Comparison of ENCODE assay signal across 8 mouse cellular contexts in the genomic region with DNA sequence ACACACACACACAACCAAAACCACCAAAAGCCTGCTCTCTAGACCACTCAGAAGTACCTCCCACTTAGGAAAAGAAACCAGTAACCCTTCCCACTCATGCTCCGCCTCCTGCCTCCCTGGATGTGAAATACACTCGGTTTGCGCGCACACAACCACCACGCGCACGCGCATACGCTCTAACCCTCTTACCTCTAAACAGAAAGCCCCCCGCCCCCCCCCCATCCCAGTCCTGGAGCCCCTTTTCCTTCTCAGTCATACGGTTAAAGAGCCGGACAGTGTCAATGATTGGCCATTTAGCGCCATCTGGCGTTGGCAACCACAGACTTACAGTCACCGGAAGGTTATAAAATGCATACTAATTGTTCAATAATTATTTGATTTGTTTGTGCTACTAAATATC. TPM values are rescaled to one million over a fixed set of nuclear protein-coding genes. Genes with fewer than 3 reads are reported as not detected.
DNase-seq lines count a peak whose midpoint lies in the region; ATAC-seq and TF ChIP-seq lines count a peak whose summit lies in the region.

No protein-coding gene starts in this region.

- peaks cover 6% of the 10 kb centered on the region for H3K27me3 ChIP-seq in embryonic facial prominence, embryonic 15.5 days
- peaks cover 13% of the 10 kb centered on the region for H3K27me3 ChIP-seq in hindbrain, embryonic 15.5 days
- H3K27me3 ChIP-seq in liver, embryonic 14.5 days (ENCODE audit: control insufficient read depth, insufficient read depth, low read length) = peaks cover 13% of the 10 kb centered on the region

- intact Hi-C loops in left cerebral cortex, postnatal 25 days (cut with DNase I) = loop anchor here (2.0 to 5.0 kb wide), 2 partner anchors 16 to 56 kb away; no protein-coding TSS in a partner anchor

- peak; percentile 32 to 51 for DNase-seq in left cerebral cortex, postnatal 25 days (ENCODE audit: low spot score in 2 of 2)
- no peak for DNase-seq in left cerebral cortex, adult 8-10 months (ENCODE audit: low spot score in 2 of 2)
- DNase-seq in R1 (ENCODE audit: low read depth, low spot score) = peak; percentile 89
- peak in 1 of 3 experiments; percentile 47 for DNase-seq in liver, embryonic 14.5 days (ENCODE audit: low read depth in 3 of 3, low spot score in 3 of 3)
- DNase-seq in neural tube, embryonic 10.5 days (ENCODE audit: extremely low spot score, low spot score) = peak; percentile 80
- no peak for DNase-seq in layer of hippocampus, adult 9-11 months

- H3K4me3 ChIP-seq in embryonic facial prominence, embryonic 15.5 days (replicated peaks) = peak overlapping the region; percentile 70
- H3K4me3 ChIP-seq in hindbrain, embryonic 15.5 days = peak overlapping the region; percentile 44
- peak overlapping the region; percentile 55 to 60 for H3K4me3 ChIP-seq in liver, embryonic 14.5 days (ENCODE audit: insufficient read depth in 1 of 2, low read depth in 2 of 2, low read length in 2 of 2)

- H3K4me1 ChIP-seq in embryonic facial prominence, embryonic 15.5 days = peaks cover 47% of the 10 kb centered on the region
- peaks cover 32% of the 10 kb centered on the region for H3K4me1 ChIP-seq in hindbrain, embryonic 15.5 days (replicated peaks)
- peaks cover 16 to 22% of the 10 kb centered on the region in 2 experiments for H3K4me1 ChIP-seq in liver, embryonic 14.5 days (replicated peaks; ENCODE audit: control insufficient read depth in 2 of 2, insufficient read depth in 2 of 2, low read length in 1 of 2)

- H3K9ac ChIP-seq in embryonic facial prominence, embryonic 15.5 days = no peak overlapping the region
- no peak overlapping the region for H3K9ac ChIP-seq in hindbrain, embryonic 15.5 days
- H3K9ac ChIP-seq in liver, embryonic 14.5 days (replicated peaks) = no peak overlapping the region

- whole genome bisulfite sequencing in embryonic facial prominence, embryonic 15.5 days = 1% methylated on average over 15 of the region's 15 CpGs
- WGBS in hindbrain, embryonic 15.5 days = 2% methylated on average over 15 of the region's 15 CpGs
- 1% methylated on average over 15 of the region's 15 CpGs for WGBS in liver, embryonic 14.5 days (ENCODE audit: insufficient replicate concordance)

- no peak for TF ChIP-seq EP300 in liver, embryonic 14.5 days (IDR thresholded peaks at IDR 0.05; ENCODE audit: low read depth)

- peak; percentile 75 for TF ChIP-seq CTCF in liver, embryonic 14.5 days (IDR thresholded peaks at IDR 0.05; ENCODE audit: low read depth)

- no peaks in the 10 kb centered on the region for H3K9me3 ChIP-seq in embryonic facial prominence, embryonic 15.5 days (replicated peaks)
- H3K9me3 ChIP-seq in hindbrain, embryonic 15.5 days = no peaks in the 10 kb centered on the region
- H3K9me3 ChIP-seq in liver, embryonic 14.5 days (ENCODE audit: control insufficient read depth, low read length) = no peaks in the 10 kb centered on the region

- H3K36me3 ChIP-seq in embryonic facial prominence, embryonic 15.5 days = no peaks in the 10 kb centered on the region
- no peaks in the 10 kb centered on the region for H3K36me3 ChIP-seq in hindbrain, embryonic 15.5 days
- H3K36me3 ChIP-seq in liver, embryonic 14.5 days (replicated peaks; ENCODE audit: control insufficient read depth, insufficient read depth, low read depth) = no peaks in the 10 kb centered on the region

- H3K4me2 ChIP-seq in embryonic facial prominence, embryonic 15.5 days (replicated peaks) = peak overlapping the region; percentile 82
- H3K4me2 ChIP-seq in hindbrain, embryonic 15.5 days = peak overlapping the region; percentile 83
- peak overlapping the region; percentile 77 for H3K4me2 ChIP-seq in liver, embryonic 14.5 days (ENCODE audit: low read depth)

- ATAC-seq in embryonic facial prominence, embryonic 15.5 days (ENCODE audit: insufficient number of reproducible peaks, low FRiP score, low TSS enrichment, low read depth) = no peak
- ATAC-seq in hindbrain, embryonic 15.5 days (ENCODE audit: low FRiP score, low read depth) = no peak
- ATAC-seq in liver, embryonic 14.5 days (ENCODE audit: insufficient read depth) = 0 out of 2 replicates have a peak, but pooled peaks have one; percentile 34

- H3K27ac ChIP-seq in embryonic facial prominence, embryonic 15.5 days (replicated peaks) = peak overlapping the region; percentile 98
- H3K27ac ChIP-seq in hindbrain, embryonic 15.5 days (replicated peaks) = 0 out of 2 replicates have a peak overlapping the region, but pooled peaks have one; percentile 0
- H3K27ac ChIP-seq in liver, embryonic 14.5 days = no peak overlapping the region

RNA-seq across cellular contexts. Expression of gene Cd248, which starts 5.2 kb away (rescaled TPM):
- 1 to 10 TPM; 4.6 to 5.4 TPM for total RNA-seq in left cerebral cortex, postnatal 25 days (2021)
- total RNA-seq in left cerebral cortex, adult 8-10 months (2022) = 1 to 10 TPM; 5.3 to 6.6 (median 6.1) TPM
- polyA plus RNA-seq in embryonic facial prominence, embryonic 15.5 days (2015; fragmentation: Nextera tagmentation; extraction: Ambion mirVana) = 131 and 158 TPM in 2 replicates
- polyA plus RNA-seq in hindbrain, embryonic 15.5 days (2015; fragmentation: Nextera tagmentation; extraction: Ambion mirVana) = 19.8 and 22.0 TPM in 2 replicates
- 1.7 and 2.0 TPM in 2 replicates for polyA plus RNA-seq in liver, embryonic 14.5 days (2012; rRNA removed)
- polyA plus RNA-seq in liver, embryonic 14.5 days (2014; fragmentation: Nextera tagmentation; extraction: Ambion mirVana) = 2.8 and 3.4 TPM in 2 replicates

RNA-seq across cellular contexts. Expression of gene Tmem151a, which starts 12.3 kb away (rescaled TPM):
- 100 to 1,000 TPM; 163 to 164 TPM for total RNA-seq in left cerebral cortex, postnatal 25 days (2021)
- total RNA-seq in left cerebral cortex, adult 8-10 months (2022) = 100 to 1,000 TPM; 135 to 156 (median 139) TPM
- polyA plus RNA-seq in embryonic facial prominence, embryonic 15.5 days (2015; fragmentation: Nextera tagmentation; extraction: Ambion mirVana) = 2.3 and 3.0 TPM in 2 replicates
- polyA plus RNA-seq in hindbrain, embryonic 15.5 days (2015; fragmentation: Nextera tagmentation; extraction: Ambion mirVana) = 28.3 and 34.0 TPM in 2 replicates
- polyA plus RNA-seq in liver, embryonic 14.5 days (2012; rRNA removed) = 0.18 and 0.21 TPM in 2 replicates
- polyA plus RNA-seq in liver, embryonic 14.5 days (2014; fragmentation: Nextera tagmentation; extraction: Ambion mirVana) = 0.25 and 0.28 TPM in 2 replicates

RNA-seq across cellular contexts. Expression of gene Yif1a, which starts 15.3 kb away (rescaled TPM):
- 10 to 100 TPM; 24.6 to 26.0 TPM for total RNA-seq in left cerebral cortex, postnatal 25 days (2021)
- total RNA-seq in left cerebral cortex, adult 8-10 months (2022) = 10 to 100 TPM; 25.3 to 31.3 (median 28.6) TPM
- polyA plus RNA-seq in embryonic facial prominence, embryonic 15.5 days (2015; fragmentation: Nextera tagmentation; extraction: Ambion mirVana) = 111 and 119 TPM in 2 replicates
- polyA plus RNA-seq in hindbrain, embryonic 15.5 days (2015; fragmentation: Nextera tagmentation; extraction: Ambion mirVana) = 55.8 and 64.0 TPM in 2 replicates
- 34.7 and 37.0 TPM in 2 replicates for polyA plus RNA-seq in liver, embryonic 14.5 days (2012; rRNA removed)
- polyA plus RNA-seq in liver, embryonic 14.5 days (2014; fragmentation: Nextera tagmentation; extraction: Ambion mirVana) = 58.6 and 60.0 TPM in 2 replicates

RNA-seq across cellular contexts. Expression of gene Rin1, which starts 22.7 kb away (rescaled TPM):
- total RNA-seq in left cerebral cortex, postnatal 25 days (2021) = 10 to 100 TPM; 92.7 to 93.9 TPM
- total RNA-seq in left cerebral cortex, adult 8-10 months (2022) = 10 to 100 TPM; 72.9 to 88.1 (median 78.2) TPM
- polyA plus RNA-seq in embryonic facial prominence, embryonic 15.5 days (2015; fragmentation: Nextera tagmentation; extraction: Ambion mirVana) = 2.6 and 4.4 TPM in 2 replicates
- 0.79 and 1.1 TPM in 2 replicates for polyA plus RNA-seq in hindbrain, embryonic 15.5 days (2015; fragmentation: Nextera tagmentation; extraction: Ambion mirVana)
- 0.42 and 0.54 TPM in 2 replicates for polyA plus RNA-seq in liver, embryonic 14.5 days (2012; rRNA removed)
- polyA plus RNA-seq in liver, embryonic 14.5 days (2014; fragmentation: Nextera tagmentation; extraction: Ambion mirVana) = 0.13 and 0.28 TPM in 2 replicates

RNA-seq across cellular contexts. Expression of gene Cnih2, which starts 25.3 kb away (rescaled TPM):
- total RNA-seq in left cerebral cortex, postnatal 25 days (2021) = 100 to 1,000 TPM; 274 to 282 TPM
- total RNA-seq in left cerebral cortex, adult 8-10 months (2022) = 100 to 1,000 TPM; 172 to 193 (median 184) TPM
- polyA plus RNA-seq in embryonic facial prominence, embryonic 15.5 days (2015; fragmentation: Nextera tagmentation; extraction: Ambion mirVana) = 35.5 and 38.7 TPM in 2 replicates
- 364 and 435 TPM in 2 replicates for polyA plus RNA-seq in hindbrain, embryonic 15.5 days (2015; fragmentation: Nextera tagmentation; extraction: Ambion mirVana)
- polyA plus RNA-seq in liver, embryonic 14.5 days (2012; rRNA removed) = 0.63 and 1.0 TPM in 2 replicates
- 0.50 and 0.73 TPM in 2 replicates for polyA plus RNA-seq in liver, embryonic 14.5 days (2014; fragmentation: Nextera tagmentation; extraction: Ambion mirVana)

Comparison
In these comparisons a context has a peak if more than half of its experiments do, and no peak if none do; other contexts are left out.
1. DNase-seq: peak in left cerebral cortex, postnatal 25 days (2 of 2), R1 (single experiment) and neural tube, embryonic 10.5 days (single experiment); none in left cerebral cortex, adult 8-10 months (0 of 2) and layer of hippocampus, adult 9-11 months (single experiment).
2. Peak in every context shown above with its lines, with median percentiles within 50 percentile points of each other: H3K4me2 ChIP-seq and H3K4me3 ChIP-seq.